Mouse (Mus musculus) C2C12 (cell line): Measurements from ENCODE around the gene Tmem191c. TPM values are rescaled to one million over a fixed set of nuclear protein-coding genes. Genes with fewer than 3 reads are reported as not detected.
"Not testable (repeated sequence)": the region's sequence is repeated elsewhere in the genome, so short reads cannot be mapped to it uniquely, and the experiment has no call there.

ENCODE experiments used
- H3K27me3 ChIP-seq: one replicate; pipeline ENCODE4 v1.6.1; 2011; ENCODE audit not compliant: control insufficient read depth, insufficient read depth, insufficient read length
- H3K36me3 ChIP-seq: one replicate; pipeline ENCODE4 v1.6.1; 2011; ENCODE audit not compliant: control insufficient read depth, insufficient read depth
- H3K4me3 ChIP-seq: one replicate; pipeline ENCODE4 v1.5.1; 2011; ENCODE audit warnings: mild to moderate bottlenecking, control low read depth; ENCODE audit not compliant: poor library complexity, insufficient read depth, severe bottlenecking
- H3K79me2 ChIP-seq: one replicate; pipeline ENCODE4 v1.6.1; 2011; ENCODE audit not compliant: control insufficient read depth, insufficient read depth
- H3K79me3 ChIP-seq: one replicate; pipeline ENCODE4 v1.6.1; 2011; ENCODE audit warnings: low read depth, control low read depth
- H3ac ChIP-seq: one replicate; pipeline ENCODE3; 2011; ENCODE audit warnings: low read depth; ENCODE audit not compliant: control insufficient read depth, insufficient read length
- CEBPB ChIP-seq: IDR thresholded peaks from one replicate; pipeline ENCODE4 v1.6.1; 2011; ENCODE audit warnings: low read depth, mild to moderate bottlenecking, control low read depth, moderate library complexity
- CTCF ChIP-seq: IDR thresholded peaks from one replicate; pipeline ENCODE4 v1.5.1; 2011; ENCODE audit not compliant: control insufficient read depth, insufficient read depth, insufficient read length
- FOSL1 ChIP-seq: IDR thresholded peaks from one replicate; pipeline ENCODE4 v1.8.0; 2011; ENCODE audit warnings: mild to moderate bottlenecking, low read length; ENCODE audit not compliant: poor library complexity, insufficient read depth, severe bottlenecking
- MAX ChIP-seq: IDR thresholded peaks from one replicate; pipeline ENCODE4 v1.6.1; 2011; ENCODE audit warnings: mild to moderate bottlenecking, control low read depth
- MYOD1 ChIP-seq: IDR thresholded peaks from one replicate; pipeline ENCODE4 v1.6.1; 2011; ENCODE audit warnings: low read depth; ENCODE audit not compliant: control insufficient read depth, insufficient read length
- MYOG ChIP-seq: IDR thresholded peaks from one replicate; pipeline ENCODE4 v1.6.1; 2011; ENCODE audit not compliant: control insufficient read depth, insufficient read length; ENCODE audit errors: extremely low read depth
- USF1 ChIP-seq: IDR thresholded peaks from one replicate; pipeline ENCODE4 v1.6.1; 2011; ENCODE audit warnings: low read depth, mild to moderate bottlenecking, control low read depth, moderate library complexity
- long read RNA-seq, 2 experiments: library from polyadenylated mRNA; unstranded; transcript quantifications; one replicate each; pipeline ENCODE4 v2.0.0; 2019 to 2020
- polyA plus RNA-seq: library from polyadenylated mRNA; unstranded; fragments of >200 nt; fragmentation: generic; extraction: Trizol; gene quantifications from one replicate; pipeline ENCODE4 v1.2.1, GENCODE M21; 2012; ENCODE audit warnings: missing spikeins

Tmem191c gene
- polyA plus RNA-seq = 1.3 TPM
- long read RNA-seq, experiment 1, partial matches to known transcripts = 1 of 5 reads
- long read RNA-seq, experiment 1, other reads (novel, unspliced or antisense) = 2 of 5 reads
- long read RNA-seq, experiment 2 = 0 reads

DNA sequence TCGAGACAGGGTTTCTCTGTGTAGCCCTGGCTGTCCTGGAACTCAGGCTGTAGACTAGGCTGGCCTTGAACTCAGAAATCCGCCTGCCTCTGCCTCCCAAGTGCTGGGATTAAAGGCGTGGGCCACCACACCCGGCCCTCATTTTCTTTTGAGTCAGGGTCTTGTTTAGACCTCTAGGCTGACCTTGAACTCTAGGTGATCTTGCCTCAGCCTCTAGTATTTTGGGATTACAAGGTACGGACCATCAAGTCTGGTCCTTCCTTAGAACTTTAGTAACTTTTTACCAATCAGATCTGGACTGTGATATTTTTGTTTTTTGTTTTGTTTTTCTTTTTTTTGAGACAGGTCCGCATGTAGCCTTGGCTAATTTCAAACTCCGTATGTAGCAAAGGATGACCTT is at the start of gene Tmem191c:
TSS of gene Tmem191c (plus strand) at position 357 of the 400 bp plus-strand sequence.
- no peak for TF ChIP-seq MYOG
- TF ChIP-seq USF1 = no peak
- TF ChIP-seq FOSL1 = no peak
- no peak for TF ChIP-seq CTCF
- no peak for TF ChIP-seq CEBPB
- no peak for TF ChIP-seq MAX
- TF ChIP-seq MYOD1 = no peak
- no peaks in the 10 kb centered on the region for H3K36me3 ChIP-seq
- peak within 1 kb of the TSS; percentile 72 for H3ac ChIP-seq
- no peaks in the 10 kb centered on the region for H3K79me3 ChIP-seq
- no peaks in the 10 kb centered on the region for H3K27me3 ChIP-seq
- no peaks in the 10 kb centered on the region for H3K79me2 ChIP-seq
- H3K4me3 ChIP-seq = peak within 1 kb of the TSS; percentile 25

DNA sequence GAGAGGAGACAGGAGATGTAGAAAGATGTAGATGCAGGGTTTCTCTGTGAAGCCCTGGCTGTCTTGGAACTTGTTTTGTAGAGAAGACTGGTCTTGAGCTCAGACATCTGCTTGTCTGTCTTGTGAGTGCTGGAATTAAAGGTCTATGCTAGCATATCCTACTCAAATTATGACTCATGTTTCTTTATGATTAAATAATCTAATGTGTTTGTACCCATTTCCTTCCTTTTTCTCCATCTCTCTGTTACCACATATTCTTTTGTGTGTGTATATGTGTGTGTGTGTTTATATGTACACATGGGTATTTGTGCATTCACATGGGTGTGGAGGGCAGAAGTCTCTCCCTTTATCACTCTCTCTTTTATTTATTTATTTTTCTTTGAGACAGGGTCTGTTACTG is 49.4 kb upstream of the Tmem191c start:
- TF ChIP-seq FOSL1 (no peak), MYOG (no peak), MAX (no peak), CEBPB (no peak), USF1 (no peak), MYOD1 (no peak), CTCF (no peak)
- Histone ChIP-seq H3K79me2 (no peaks in the 10 kb centered on the region), H3K79me3 (no peaks in the 10 kb centered on the region), H3ac (no peak overlapping the region), H3K27me3 (peaks cover 9% of the 10 kb centered on the region), H3K36me3 (no peaks in the 10 kb centered on the region), H3K4me3 (no peak overlapping the region)

DNA sequence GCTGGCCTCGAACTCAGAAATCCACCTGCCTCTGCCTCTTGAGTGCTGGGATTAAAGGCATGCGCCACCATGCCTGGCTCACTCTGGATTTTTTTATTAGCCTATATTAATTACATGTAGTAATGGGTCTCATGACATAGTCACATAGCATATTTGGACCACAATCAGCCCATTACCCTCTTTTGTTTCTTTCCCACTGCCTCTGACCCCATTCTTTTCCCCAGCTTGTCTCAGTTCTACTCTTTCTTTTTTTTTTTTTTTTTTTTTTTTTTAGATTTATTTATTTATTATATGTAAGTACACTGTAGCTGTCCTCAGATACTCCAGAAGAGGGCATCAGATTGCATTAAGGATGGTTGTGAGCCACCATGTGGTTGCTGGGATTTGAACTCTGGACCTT is 44.4 kb upstream of the Tmem191c start:
- H3K79me3 ChIP-seq, H3ac ChIP-seq, H3K36me3 ChIP-seq, H3K4me3 ChIP-seq, H3K27me3 ChIP-seq: not testable (repeated sequence)
- H3K79me2 ChIP-seq = peaks cover 25% of the 10 kb centered on the region

DNA sequence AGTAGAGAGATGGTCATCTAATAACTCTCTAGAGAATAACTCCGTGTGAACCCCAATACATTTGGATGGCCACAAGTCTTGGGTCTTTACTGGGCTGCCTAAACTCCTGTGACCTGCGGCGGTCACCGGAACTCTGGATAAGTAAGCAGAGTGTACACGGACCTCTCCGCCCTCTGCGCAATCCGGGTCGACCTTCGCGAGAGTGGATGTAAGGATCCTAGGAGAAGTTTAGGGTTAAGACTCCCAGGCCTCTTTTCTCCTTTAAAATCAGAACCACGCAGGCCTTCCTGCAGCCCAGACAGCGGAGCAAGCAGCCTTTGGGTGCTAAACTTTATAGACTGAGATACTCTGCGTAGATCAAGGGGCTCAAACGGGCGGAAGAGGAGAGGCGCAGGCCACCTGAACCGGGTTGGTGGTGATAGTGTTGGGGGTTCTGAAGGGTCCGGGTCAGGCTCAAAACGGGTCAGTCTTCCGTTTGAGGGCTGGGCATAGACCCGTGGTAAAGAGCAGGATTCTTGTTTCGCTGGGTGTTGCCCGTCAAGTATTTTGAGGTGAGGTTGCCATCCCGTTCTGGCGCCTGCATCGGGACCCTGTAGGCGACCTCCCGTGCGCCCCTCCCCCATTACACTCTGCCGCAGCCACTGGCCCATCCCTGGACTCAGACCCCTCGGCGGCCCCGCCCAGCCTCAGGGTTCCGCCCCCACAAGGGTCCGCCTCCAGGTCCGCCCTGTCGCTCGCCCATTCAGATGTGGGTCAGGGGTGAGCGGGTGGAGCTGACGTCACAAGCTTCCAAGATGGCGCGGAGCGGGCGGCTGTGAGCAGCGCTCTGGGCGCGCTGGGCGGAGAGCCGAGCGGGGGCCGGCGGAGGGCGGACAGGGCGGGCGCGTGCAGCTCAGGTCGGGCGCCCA is 42.8 kb upstream of the Tmem191c start, which contains the start of gene Hic2:
TSS of gene Hic2 (plus strand) at position 779 of the 908 bp plus-strand sequence.
- H3K36me3 ChIP-seq = no peaks in the 10 kb centered on the region
- H3ac ChIP-seq = peak within 1 kb of the TSS; percentile 77
- TF ChIP-seq FOSL1 = no peak
- TF ChIP-seq MAX = no peak
- TF ChIP-seq CTCF = no peak
- TF ChIP-seq CEBPB = no peak
- peak within 1 kb of the TSS; percentile 74 for H3K4me3 ChIP-seq
- H3K79me3 ChIP-seq = peaks cover 9% of the 10 kb centered on the region
- peaks cover 40% of the 10 kb centered on the region for H3K79me2 ChIP-seq
- no peaks in the 10 kb centered on the region for H3K27me3 ChIP-seq

DNA sequence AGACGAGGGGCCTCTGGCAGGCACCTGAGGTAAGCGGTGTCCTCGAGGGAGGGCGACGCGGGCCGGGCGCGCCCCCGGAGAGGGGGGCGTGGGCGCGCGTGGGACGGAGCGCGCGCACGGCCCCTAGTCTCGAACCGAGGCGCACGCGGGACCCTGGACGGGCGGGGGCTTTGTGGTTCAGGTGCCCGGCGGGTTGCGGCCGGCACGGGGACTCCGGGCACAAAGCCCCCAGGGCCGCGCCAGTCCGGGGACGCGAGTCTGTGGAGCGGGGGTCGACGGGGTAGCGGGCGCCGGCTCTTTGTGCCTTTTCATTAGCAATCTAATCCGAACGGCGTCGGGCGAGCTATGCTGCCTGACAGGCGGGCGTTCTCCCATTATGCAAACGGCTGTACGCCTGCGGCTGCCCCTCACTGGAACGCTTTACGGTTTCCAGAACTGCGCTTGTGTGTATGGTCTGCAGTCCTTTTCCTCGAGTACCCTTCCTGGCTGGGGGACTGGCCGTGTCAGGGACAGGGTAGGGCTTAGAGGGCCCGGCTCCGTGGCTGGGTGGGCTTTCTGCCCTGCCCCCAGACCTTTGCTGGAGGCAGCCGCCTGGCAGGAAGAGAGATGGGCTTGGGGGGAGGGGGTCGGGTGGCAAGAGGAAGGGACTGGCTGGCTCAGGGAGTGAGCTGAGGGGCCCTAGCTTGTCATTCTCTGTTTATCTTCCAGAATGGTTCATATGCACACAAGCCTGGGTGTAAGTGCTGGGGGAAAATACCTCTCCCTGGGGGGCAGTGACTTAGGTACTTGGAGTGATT is 42.0 kb upstream of the Tmem191c start:
- Histone ChIP-seq H3K79me3 (peaks cover 9% of the 10 kb centered on the region), H3ac (peak overlapping the region; percentile 77), H3K4me3 (peak overlapping the region; percentile 74), H3K27me3 (no peaks in the 10 kb centered on the region), H3K36me3 (no peaks in the 10 kb centered on the region), H3K79me2 (peaks cover 47% of the 10 kb centered on the region)
- TF ChIP-seq USF1 (no peak), CEBPB (no peak), FOSL1 (no peak), CTCF (no peak), MYOD1 (no peak), MAX (no peak), MYOG (no peak)
